ENCODE assay signal across 18 mouse cellular contexts in the genomic region with DNA sequence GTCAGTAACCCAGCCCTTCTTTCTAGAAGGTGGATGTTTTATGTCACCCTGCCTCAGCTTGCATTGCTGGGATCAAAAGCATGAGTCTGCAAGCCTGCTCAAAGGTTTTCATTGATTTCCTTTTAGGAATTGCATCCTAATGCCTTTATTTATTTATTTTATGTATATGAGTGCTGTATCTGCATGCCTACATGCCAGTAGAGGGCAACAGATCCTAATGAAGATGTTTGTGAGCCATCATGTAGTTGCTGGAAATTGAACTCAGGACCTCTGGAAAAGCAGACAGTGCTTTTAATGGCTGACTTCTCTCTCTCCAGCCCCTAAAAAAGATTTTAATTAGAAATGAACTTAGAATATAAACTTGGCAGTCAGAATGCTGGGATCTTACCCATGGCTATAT. TPM values are rescaled to one million over a fixed set of nuclear protein-coding genes. Genes with fewer than 3 reads are reported as not detected.
DNase-seq lines count a peak whose midpoint lies in the region; ATAC-seq and TF ChIP-seq lines count a peak whose summit lies in the region.
"Had no signal": no experiment of that assay in that cellular context is flagged by ENCODE, and none has a peak within 500 bp of the region (broad histone marks: within the 10 kb centered on the region; RNA-seq: fewer than 3 reads in every experiment).

No protein-coding gene starts in this region.

- TF ChIP-seq RAD21 in MEL (IDR thresholded peaks at IDR 0.05; ENCODE audit: low read depth, low read length), result peak; percentile 34

- no peaks in the 10 kb centered on the region for H3K27me3 ChIP-seq in heart, adult 2 months (ENCODE audit: control insufficient read depth, insufficient read depth, low read length)
- H3K27me3 ChIP-seq in heart, embryonic 11.5 days (ENCODE audit: control insufficient read depth, insufficient read depth, low read length), result no peaks in the 10 kb centered on the region
- H3K27me3 ChIP-seq in liver, postnatal 0 days (ENCODE audit: insufficient read depth, low read length), result no peaks in the 10 kb centered on the region
- H3K27me3 ChIP-seq in liver, embryonic 12.5 days (replicated peaks), result no peaks in the 10 kb centered on the region
- no peaks in the 10 kb centered on the region for H3K27me3 ChIP-seq in MEL (ENCODE audit: control insufficient read depth in 1 of 2, insufficient read depth in 2 of 2, low read length in 2 of 2)
- H3K27me3 ChIP-seq: neural tube, embryonic 12.5 days had no signal

- peaks cover 20% of the 10 kb centered on the region for H3K79me2 ChIP-seq in heart, adult 2 months (replicated peaks; ENCODE audit: control insufficient read depth, insufficient read depth, low read length)
- peaks cover 82% of the 10 kb centered on the region for H3K79me2 ChIP-seq in MEL (ENCODE audit: control insufficient read depth, insufficient read depth, low read length, poor library complexity)

- no peak for TF ChIP-seq POLR2A in heart, adult 2 months (IDR thresholded peaks at IDR 0.05; ENCODE audit: insufficient read depth, low read depth, low read length)
- TF ChIP-seq POLR2A in MEL (IDR thresholded peaks at IDR 0.05; ENCODE audit: control insufficient read depth in 1 of 2, insufficient read depth in 1 of 2, low read depth in 1 of 2, low read length in 2 of 2, poor library complexity in 1 of 2), result no peak

- H3K4me2 ChIP-seq in heart, embryonic 11.5 days, result no peak overlapping the region
- H3K4me2 ChIP-seq in liver, postnatal 0 days (ENCODE audit: low read depth, low read length), result no peak overlapping the region
- no peak overlapping the region for H3K4me2 ChIP-seq in liver, embryonic 12.5 days
- H3K4me2 ChIP-seq: liver, embryonic 11.5 days; neural tube, embryonic 12.5 days had no signal

- H3K27ac ChIP-seq in heart, adult 2 months, result no peak overlapping the region
- no peak overlapping the region for H3K27ac ChIP-seq in heart, embryonic 11.5 days (ENCODE audit: low read depth, low read length)
- no peak overlapping the region for H3K27ac ChIP-seq in liver, postnatal 0 days (ENCODE audit: low read depth)
- H3K27ac ChIP-seq in liver, embryonic 12.5 days, result no peak overlapping the region
- no peak overlapping the region for H3K27ac ChIP-seq in MEL (ENCODE audit: control insufficient read depth, low read depth, low read length)
- H3K27ac ChIP-seq: macrophage; neural tube, embryonic 12.5 days had no signal

- no peaks in the 10 kb centered on the region for H3K9me3 ChIP-seq in heart, embryonic 11.5 days (replicated peaks; ENCODE audit: control insufficient read depth, low read length)
- no peaks in the 10 kb centered on the region for H3K9me3 ChIP-seq in liver, postnatal 0 days (ENCODE audit: low read length)
- no peaks in the 10 kb centered on the region for H3K9me3 ChIP-seq in liver, embryonic 12.5 days (replicated peaks)
- no peaks in the 10 kb centered on the region for H3K9me3 ChIP-seq in MEL (replicated peaks; ENCODE audit: insufficient read depth, low read length)
- H3K9me3 ChIP-seq: G1E; neural tube, embryonic 12.5 days had no signal

- ATAC-seq in heart, embryonic 11.5 days (replicated peaks; ENCODE audit: insufficient number of reproducible peaks, low FRiP score, low TSS enrichment), result no peak
- ATAC-seq in liver, postnatal 0 days, result 0 out of 2 replicates have a peak, but pooled peaks have one; percentile 28
- ATAC-seq in liver, embryonic 12.5 days, result no peak
- ATAC-seq in megakaryocyte, adult 5-6 weeks (ENCODE audit: poor library complexity, severe bottlenecking), result peak; percentile 48
- ATAC-seq: midbrain, embryonic 16.5 days had no signal

- no peak for TF ChIP-seq EP300 in heart, adult 2 months (IDR thresholded peaks at IDR 0.05; ENCODE audit: insufficient read depth, low read depth, low read length)
- no peak for TF ChIP-seq EP300 in liver, postnatal 0 days (IDR thresholded peaks at IDR 0.05; ENCODE audit: low read depth)
- TF ChIP-seq EP300 in MEL (IDR thresholded peaks at IDR 0.05; ENCODE audit: low read depth in 1 of 2, low read length in 2 of 2), result no peak

- peak; percentile 60 for TF ChIP-seq CTCF in heart, adult 2 months (IDR thresholded peaks at IDR 0.05)
- peak; percentile 53 for TF ChIP-seq CTCF in liver, postnatal 0 days (IDR thresholded peaks at IDR 0.05; ENCODE audit: low read depth)
- peak in 2 of 3 experiments; percentile 4 to 18; a peak in 1 of 6 replicates for TF ChIP-seq CTCF in MEL (IDR thresholded peaks at IDR 0.05 in 2 of 3, conservative IDR thresholded peaks at IDR 0.05 in 1 of 3; ENCODE audit: control insufficient read depth in 1 of 3, insufficient read depth in 1 of 3, low read depth in 2 of 3, low read length in 3 of 3, poor library complexity in 1 of 3, severe bottlenecking in 1 of 3)

- H3K9ac ChIP-seq in heart, adult 2 months (ENCODE audit: low read depth, low read length), result no peak overlapping the region
- H3K9ac ChIP-seq in heart, embryonic 11.5 days (ENCODE audit: low read depth, low read length), result no peak overlapping the region
- no peak overlapping the region for H3K9ac ChIP-seq in liver, postnatal 0 days (replicated peaks)
- H3K9ac ChIP-seq in liver, embryonic 12.5 days, result no peak overlapping the region
- H3K9ac ChIP-seq in MEL (ENCODE audit: control insufficient read depth, low read depth, low read length, poor library complexity, severe bottlenecking), result no peak overlapping the region
- H3K9ac ChIP-seq: neural tube, embryonic 12.5 days had no signal

- intact Hi-C loops in heart, adult 2 months (cut with DNase I), result no loop called here

- peaks cover 18% of the 10 kb centered on the region for H3K36me3 ChIP-seq in heart, adult 2 months (ENCODE audit: control insufficient read depth, insufficient read depth, low read length)
- H3K36me3 ChIP-seq in heart, embryonic 11.5 days (ENCODE audit: control insufficient read depth, insufficient read depth, low read length), result no peaks in the 10 kb centered on the region
- H3K36me3 ChIP-seq in liver, postnatal 0 days (replicated peaks; ENCODE audit: insufficient read depth, low read length), result no peaks in the 10 kb centered on the region
- peaks cover 8% of the 10 kb centered on the region for H3K36me3 ChIP-seq in liver, embryonic 12.5 days
- H3K36me3 ChIP-seq in MEL (ENCODE audit: control insufficient read depth in 1 of 2, insufficient read depth in 2 of 2, low read length in 2 of 2), result peaks cover 3 to 34% of the 10 kb centered on the region in 2 experiments
- H3K36me3 ChIP-seq: neural tube, embryonic 12.5 days had no signal

- no peak for DNase-seq in heart, adult 2 months
- DNase-seq in liver, postnatal 0 days, result no peak
- no peak for DNase-seq in MEL (ENCODE audit: low read depth, low spot score)
- no peak for DNase-seq in spleen, adult 18-20 months
- DNase-seq: B cell, adult 2 months; cerebellum, postnatal 25 days; gastrocnemius, postnatal 14 days; kidney, adult 11 months; kidney, postnatal 14 days had no signal

- no peak overlapping the region for H3K4me3 ChIP-seq in heart, adult 2 months
- H3K4me3 ChIP-seq in heart, embryonic 11.5 days (ENCODE audit: low read depth, low read length), result no peak overlapping the region
- no peak overlapping the region for H3K4me3 ChIP-seq in liver, postnatal 0 days (ENCODE audit: low read depth, low read length)
- no peak overlapping the region for H3K4me3 ChIP-seq in liver, embryonic 12.5 days
- no peak overlapping the region for H3K4me3 ChIP-seq in MEL (ENCODE audit: control insufficient read depth in 1 of 2, insufficient read depth in 1 of 2, low read depth in 2 of 2, low read length in 2 of 2)
- H3K4me3 ChIP-seq: erythroblast, embryonic 14.5 days; neural tube, embryonic 12.5 days had no signal

- H3K4me1 ChIP-seq in heart, adult 2 months (ENCODE audit: control insufficient read depth, insufficient read depth, low read length), result peaks cover 16% of the 10 kb centered on the region
- H3K4me1 ChIP-seq in heart, embryonic 11.5 days (ENCODE audit: control insufficient read depth, insufficient read depth, low read length), result peaks cover 27% of the 10 kb centered on the region
- peaks cover 30% of the 10 kb centered on the region for H3K4me1 ChIP-seq in liver, postnatal 0 days (ENCODE audit: insufficient read depth)
- peaks cover 74% of the 10 kb centered on the region for H3K4me1 ChIP-seq in liver, embryonic 12.5 days
- peaks cover 9 to 15% of the 10 kb centered on the region in 2 experiments for H3K4me1 ChIP-seq in MEL (ENCODE audit: control insufficient read depth in 1 of 2, insufficient read depth in 2 of 2, low read length in 2 of 2)

TF ChIP-seq in MEL, 35 proteins besides CTCF, POLR2A, EP300 and RAD21:
- TF ChIP-seq ZC3H11A (IDR thresholded peaks at IDR 0.05; ENCODE audit: low read depth, low read length) (no peak), ZNF384 (IDR thresholded peaks at IDR 0.05; ENCODE audit: low read depth, low read length) (no peak), MAZ (IDR thresholded peaks at IDR 0.05; ENCODE audit: low read depth, low read length) (no peak), NELFE (IDR thresholded peaks at IDR 0.05; ENCODE audit: low read depth, low read length) (no peak), UBTF (IDR thresholded peaks at IDR 0.05; ENCODE audit: borderline replicate concordance, insufficient read depth, low read depth, low read length) (no peak), ETS1 (IDR thresholded peaks at IDR 0.05; ENCODE audit: low read depth, low read length) (no peak), MAX (IDR thresholded peaks at IDR 0.05; ENCODE audit: low read length) (no peak), SMC3 (IDR thresholded peaks at IDR 0.05; ENCODE audit: low read depth, low read length) (0 out of 2 replicates have a peak, but pooled peaks have one; percentile 22), MAFK (IDR thresholded peaks at IDR 0.05; ENCODE audit: borderline replicate concordance, low read depth, low read length) (no peak)
TF ChIP-seq in MEL: peak in this region for 1.

RNA-seq across cellular contexts. Expression of gene Senp6, which starts 8.2 kb away (rescaled TPM):
- 10 to 100 TPM; 62.5 to 72.7 TPM for total RNA-seq in heart, adult 2 months (2021)
- polyA plus RNA-seq in heart, adult 2 months (2012; rRNA removed), result 9.6 and 18.0 TPM in 2 replicates
- polyA plus RNA-seq in heart, embryonic 11.5 days (2014; fragmentation: Nextera tagmentation; extraction: Ambion mirVana), result 45.3 and 52.6 TPM in 2 replicates
- 15.7 and 16.2 TPM in 2 replicates for polyA plus RNA-seq in liver, postnatal 0 days (2015; fragmentation: Nextera tagmentation; extraction: Ambion mirVana)
- 29.8 and 30.7 TPM in 2 replicates for polyA plus RNA-seq in liver, embryonic 12.5 days (2016; fragmentation: Nextera tagmentation; extraction: Ambion mirVana)
- total RNA-seq in MEL (2012; rRNA removed), result 70.5 and 71.1 TPM in 2 replicates
- polyA plus RNA-seq in MEL (2012; ENCODE audit: insufficient read depth in 1 of 2, insufficient read length in 2 of 2, low read depth in 1 of 2, low replicate concordance in 2 of 2, missing spikeins in 1 of 2), result 100 to 1,000 TPM in 1 of 2 experiments, 10 to 100 TPM in 1; 67.0 to 670 TPM
- total RNA-seq in megakaryocyte, adult 5-6 weeks (2015), result 107 and 112 TPM in 2 replicates
- 88.1 and 101 TPM in 2 replicates for total RNA-seq in megakaryocyte, adult 5-6 weeks (2017)

Comparison
In these comparisons a context has a peak if more than half of its experiments do, and no peak if none do; other contexts are left out.
1. ATAC-seq: peak in liver, postnatal 0 days (single experiment) and megakaryocyte, adult 5-6 weeks (single experiment); none in heart, embryonic 11.5 days (single experiment) and liver, embryonic 12.5 days (single experiment).
2. Peak in every context shown above with its lines, with median percentiles within 50 percentile points of each other: CTCF ChIP-seq.